Mouse (Mus musculus): ENCODE data around the gene Serpinc1.

- TF ChIP-seq CTCF (IDR thresholded peaks at IDR 0.05; ENCODE audit: insufficient read depth, low read depth, low read length), result no peak
- TF ChIP-seq POLR2A (IDR thresholded peaks at IDR 0.05; ENCODE audit: insufficient read depth, low read depth, low read length), result no peak
Measured at GRCm38 (mm10) chr1:160978071-160978735, at the start of gene Serpinc1.
